ENCODE assay signal across 12 mouse cellular contexts in the genomic region with DNA sequence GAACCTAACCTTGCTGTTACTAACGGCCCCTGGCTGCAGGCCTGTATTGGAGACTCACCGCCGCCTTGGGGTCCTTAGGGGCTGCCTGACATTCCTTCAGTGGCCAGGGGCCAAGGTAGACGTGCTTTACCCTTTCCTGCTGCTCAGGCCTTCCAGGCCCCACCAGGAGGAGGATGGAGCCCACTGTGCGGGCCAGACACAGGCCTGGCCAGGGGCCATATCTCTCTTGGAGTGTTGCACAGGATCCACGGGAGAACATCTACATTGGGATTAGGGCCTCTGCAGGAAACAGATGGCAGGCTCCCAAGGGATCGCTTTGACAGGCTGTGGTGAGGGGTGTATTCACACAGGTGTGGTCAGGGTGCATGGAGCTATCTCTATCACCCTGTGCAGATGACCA. TPM values are rescaled to one million over a fixed set of nuclear protein-coding genes. Genes with fewer than 3 reads are reported as not detected.
DNase-seq lines count a peak whose midpoint lies in the region; ATAC-seq and TF ChIP-seq lines count a peak whose summit lies in the region.
"Had no signal": no experiment of that assay in that cellular context is flagged by ENCODE, and none has a peak within 500 bp of the region (broad histone marks: within the 10 kb centered on the region; RNA-seq: fewer than 3 reads in every experiment).

No protein-coding gene starts in this region.

- H3K9ac ChIP-seq in neural tube, embryonic 13.5 days, result no peak overlapping the region
- H3K9ac ChIP-seq: hindbrain, embryonic 14.5 days; lung, embryonic 14.5 days had no signal

- H3K9me3 ChIP-seq in neural tube, embryonic 13.5 days, result no peaks in the 10 kb centered on the region

- TF ChIP-seq CTCF in gastrocnemius, adult 2 months (IDR thresholded peaks at IDR 0.05), result no peak; the same call in 1 of the 2 replicates

- ATAC-seq in neural tube, embryonic 13.5 days (ENCODE audit: low read depth), result peak; percentile 15; the same call in 1 of the 2 replicates

- H3K36me3 ChIP-seq in neural tube, embryonic 13.5 days, result no peaks in the 10 kb centered on the region

- peaks cover 18% of the 10 kb centered on the region for H3K4me1 ChIP-seq in neural tube, embryonic 13.5 days (replicated peaks)

- H3K4me3 ChIP-seq in gastrocnemius, adult 2 months, result no peak overlapping the region
- no peak overlapping the region for H3K4me3 ChIP-seq in neural tube, embryonic 13.5 days

- intact Hi-C loops in gastrocnemius, adult 2 months (cut with DNase I), result no loop called here

- 79% methylated on average over 7 of the region's 7 CpGs for WGBS in neural tube, embryonic 13.5 days

- peak overlapping the region; percentile 94 for H3K27ac ChIP-seq in gastrocnemius, adult 2 months
- no peak overlapping the region for H3K27ac ChIP-seq in neural tube, embryonic 13.5 days (replicated peaks)
- H3K27ac ChIP-seq: hindbrain, embryonic 14.5 days had no signal

- no peak overlapping the region for H3K4me2 ChIP-seq in neural tube, embryonic 13.5 days
- H3K4me2 ChIP-seq: hindbrain, embryonic 14.5 days; lung, embryonic 14.5 days had no signal

- peak; percentile 63 for DNase-seq in gastrocnemius, adult 2 months
- DNase-seq in gastrocnemius, adult 18-20 months (ENCODE audit: low spot score), result no peak
- no peak for DNase-seq in neural tube, embryonic 10.5 days (ENCODE audit: extremely low spot score, low spot score)
- DNase-seq in kidney, postnatal 10 days, result peak; percentile 74
- no peak for DNase-seq in layer of hippocampus, adult 9-10 months (ENCODE audit: low spot score)
- no peak for DNase-seq in thymus, postnatal 25 days
- DNase-seq in Muller cell, postnatal 12 days (ENCODE audit: inconsistent ontology term), result no peak
- DNase-seq: layer of hippocampus, postnatal 36 days; lung, embryonic 14.5 days; retina, postnatal 1 day had no signal

- no peaks in the 10 kb centered on the region for H3K27me3 ChIP-seq in neural tube, embryonic 13.5 days

RNA-seq across cellular contexts. Expression of gene Eng, which starts 3.6 kb away (rescaled TPM):
- 10 to 100 TPM; 26.5 to 38.8 TPM for total RNA-seq in gastrocnemius, adult 2 months (2021)
- 10 to 100 TPM; 21.1 to 34.1 TPM for total RNA-seq in gastrocnemius, adult 18-20 months (2021)
- polyA plus RNA-seq in neural tube, embryonic 13.5 days (2015; fragmentation: Nextera tagmentation; extraction: Ambion mirVana), result 28.4 and 31.5 TPM in 2 replicates

RNA-seq across cellular contexts. Expression of gene Ak1, which starts 21.3 kb away (rescaled TPM):
- total RNA-seq in gastrocnemius, adult 2 months (2021), result 1,000 to 10,000 TPM; 1,555 to 1,869 TPM
- 1,000 to 10,000 TPM; 1,543 to 1,586 TPM for total RNA-seq in gastrocnemius, adult 18-20 months (2021)
- polyA plus RNA-seq in neural tube, embryonic 13.5 days (2015; fragmentation: Nextera tagmentation; extraction: Ambion mirVana), result 74.2 and 75.4 TPM in 2 replicates

RNA-seq across cellular contexts. Expression of gene St6galnac6, which starts 43.3 kb away (rescaled TPM):
- total RNA-seq in gastrocnemius, adult 2 months (2021), result 10 to 100 TPM; 46.8 to 56.5 TPM
- 10 to 100 TPM; 47.0 to 52.2 TPM for total RNA-seq in gastrocnemius, adult 18-20 months (2021)
- 9.4 and 11.0 TPM in 2 replicates for polyA plus RNA-seq in neural tube, embryonic 13.5 days (2015; fragmentation: Nextera tagmentation; extraction: Ambion mirVana)

RNA-seq across cellular contexts. Expression of gene St6galnac4, which starts 55.9 kb away (rescaled TPM):
- 10 to 100 TPM in 1 of 2 experiments, 1 to 10 TPM in 1; 8.7 to 21.6 TPM for total RNA-seq in gastrocnemius, adult 2 months (2021)
- total RNA-seq in gastrocnemius, adult 18-20 months (2021), result 10 to 100 TPM; 13.5 to 19.8 TPM
- polyA plus RNA-seq in neural tube, embryonic 13.5 days (2015; fragmentation: Nextera tagmentation; extraction: Ambion mirVana), result 25.3 and 25.9 TPM in 2 replicates

Comparison
In these comparisons a context has a peak if more than half of its experiments do, and no peak if none do; other contexts are left out.
1. DNase-seq: peak in gastrocnemius, adult 2 months (single experiment) and kidney, postnatal 10 days (single experiment); none in gastrocnemius, adult 18-20 months (single experiment), neural tube, embryonic 10.5 days (single experiment), layer of hippocampus, adult 9-10 months (single experiment), thymus, postnatal 25 days (single experiment) and Muller cell, postnatal 12 days (single experiment).